Mouse (Mus musculus): ENCODE data around the gene Zfpl1.
"Not testable (repeated sequence)": the region's sequence is repeated elsewhere in the genome, so short reads cannot be mapped to it uniquely, and the experiment has no call there.

Zfpl1 gene

DNA sequence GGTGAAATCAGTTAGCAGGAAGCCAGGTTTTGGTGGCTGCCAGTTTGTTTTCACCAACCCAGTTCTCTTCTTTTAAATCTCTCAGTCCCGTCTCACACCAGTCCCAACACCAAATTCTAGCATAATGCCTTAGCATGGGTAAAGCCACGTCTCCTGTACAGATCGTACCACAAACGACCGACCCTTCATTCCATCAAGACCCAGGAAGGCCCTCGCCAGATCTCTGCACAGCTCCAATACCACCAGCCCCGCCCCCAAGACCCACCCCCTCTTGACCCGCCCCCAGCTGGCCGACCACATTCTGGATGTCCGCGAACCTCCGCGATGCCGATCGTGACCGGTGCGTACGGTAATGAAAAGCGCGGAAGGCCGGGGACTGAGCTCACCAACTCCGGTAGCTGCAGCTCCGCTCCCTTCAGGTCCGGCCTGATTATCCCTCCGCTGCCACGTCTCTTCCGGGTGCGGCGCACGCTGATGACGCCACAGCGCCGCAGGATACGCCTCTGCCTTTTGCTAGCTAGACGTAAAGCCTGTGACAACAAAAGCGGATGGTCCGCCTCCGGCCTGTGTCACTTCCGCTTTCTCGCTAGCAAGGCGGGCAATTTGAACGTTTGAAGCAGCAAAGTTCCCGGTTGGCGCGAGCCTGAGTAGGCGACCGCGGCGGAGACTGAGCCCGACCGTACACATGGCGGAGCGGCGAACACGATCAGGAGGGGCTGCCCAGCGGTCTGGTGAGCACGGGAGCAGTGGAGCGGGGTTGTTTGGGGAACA, at the start of gene Zfpl1, which contains the start of gene Cdca5:
Gene Zfpl1, minus strand, starts transcription at position 479 of the 771 bp plus-strand sequence.
Gene Cdca5, plus strand, starts transcription at position 506 of the 771 bp plus-strand sequence.
- peak; percentile 98 for DNase-seq

- not testable (repeated sequence) for DNase-seq
These were observed 48.4 kb upstream of the Zfpl1 start for GRCm38 (mm10) chr19:6133197-6133596.

DNA sequence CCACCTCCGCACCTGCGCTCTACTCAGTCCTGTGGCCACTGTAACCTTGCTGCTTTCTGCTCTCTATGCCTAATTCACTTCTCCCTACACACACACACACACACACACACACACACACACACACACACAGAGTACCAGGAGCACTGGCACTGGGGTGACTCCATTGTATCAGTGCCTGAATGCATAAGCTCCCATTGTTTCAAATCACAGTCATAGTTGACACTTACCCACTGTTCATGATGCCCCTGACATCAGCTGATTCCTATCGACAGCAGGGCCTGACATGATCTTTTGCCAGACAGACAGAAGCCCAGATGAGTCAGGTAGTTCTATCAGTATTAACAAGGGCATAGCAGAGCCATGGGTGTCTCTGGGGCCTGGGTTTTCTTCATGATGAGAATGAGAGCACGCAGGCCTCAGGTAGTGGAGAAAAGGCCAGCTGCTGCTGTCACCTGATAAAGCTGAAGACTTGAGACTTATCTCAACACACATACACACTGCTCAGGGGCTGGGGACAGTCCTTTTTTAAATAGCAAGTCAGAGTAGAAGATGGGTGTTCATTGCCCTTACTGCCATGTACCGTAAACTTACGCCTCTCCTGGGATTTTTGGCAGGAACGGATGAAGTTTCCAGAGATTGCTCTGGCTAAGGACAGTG, 47.5 kb upstream of the Zfpl1 start:
- no peak for DNase-seq

DNA sequence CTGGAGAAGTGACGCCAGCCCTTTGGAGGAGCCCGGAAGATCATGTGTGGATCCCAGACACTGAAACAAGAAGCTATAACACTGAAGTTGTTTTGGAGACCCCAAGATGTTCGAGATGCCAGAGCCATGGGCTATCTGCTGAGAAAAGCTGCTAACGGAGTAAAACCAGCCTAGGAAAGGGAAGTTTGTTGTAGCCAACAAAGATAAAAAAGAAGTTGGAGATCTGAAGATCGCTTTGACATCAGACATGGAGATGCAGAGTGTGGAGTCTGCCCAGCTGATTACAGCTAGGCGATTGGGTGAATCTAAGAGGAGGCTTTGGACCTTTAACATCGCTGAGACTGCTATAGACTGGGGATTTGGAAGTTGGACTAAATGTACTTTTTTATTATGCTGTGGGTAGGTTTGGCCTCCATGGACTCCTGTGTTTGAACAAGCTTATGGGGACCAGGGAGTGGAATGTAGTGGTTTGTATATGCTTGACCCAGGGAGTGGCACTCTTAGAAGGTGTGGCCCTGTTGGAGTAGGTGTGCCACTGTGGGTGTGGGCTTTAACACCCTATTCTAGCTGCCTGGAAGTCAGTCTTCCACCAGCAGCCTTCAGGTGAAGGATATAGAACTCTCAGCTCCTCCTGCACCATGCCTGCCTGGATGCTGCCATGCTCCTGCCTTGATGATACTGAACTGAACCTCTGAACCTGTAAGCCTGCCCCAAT, 45.8 kb upstream of the Zfpl1 start:
- not testable (repeated sequence) for DNase-seq

- DNase-seq = peak; percentile 97
These were observed 43.1 kb upstream of the Zfpl1 start, which contains the start of gene Snx15 for GRCm38 (mm10) chr19:6127760-6128341. TSS of gene Snx15 (minus strand) at chr19:6128304.

DNA sequence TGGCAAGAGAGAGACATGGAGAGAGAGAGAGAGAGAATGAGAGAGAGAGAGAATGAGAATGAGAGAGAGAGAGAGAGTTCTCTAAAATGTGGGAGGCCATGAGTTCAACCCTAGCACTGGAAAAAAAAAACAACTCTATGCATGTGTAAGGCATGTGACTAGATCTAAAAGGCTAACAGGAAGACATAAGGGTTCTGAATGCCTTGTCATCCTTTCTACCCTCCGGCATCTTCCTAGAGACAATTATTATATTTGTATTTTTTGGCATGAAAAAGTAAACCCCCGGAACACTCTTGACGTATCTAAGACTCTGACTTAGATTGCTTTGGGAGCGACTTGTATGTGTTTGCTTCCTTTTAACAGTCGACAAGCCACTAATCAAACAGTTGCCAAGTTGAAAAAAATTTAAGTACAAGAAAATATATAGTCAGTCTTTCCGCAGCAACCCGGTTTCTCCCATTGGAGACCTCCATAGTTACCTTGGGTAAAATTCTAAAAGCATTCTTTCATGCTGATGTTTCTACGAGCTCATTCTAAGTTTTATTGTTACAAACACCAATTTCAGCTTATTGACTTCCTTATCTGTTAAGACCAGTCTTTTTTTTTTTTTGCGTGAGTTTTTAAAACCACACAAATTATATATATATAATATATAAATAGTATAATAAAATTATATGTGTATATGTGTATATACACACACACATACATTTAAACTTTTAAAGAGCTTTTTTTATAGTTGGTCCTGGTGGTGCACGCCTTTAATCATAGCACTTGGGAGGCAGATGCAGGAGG, 42.2 kb upstream of the Zfpl1 start:
- no peak for DNase-seq

- DNase-seq = peak; percentile 75
These were observed 41.5 kb upstream of the Zfpl1 start for GRCm38 (mm10) chr19:6126289-6126688.

- no peak for DNase-seq
These were observed 40.1 kb upstream of the Zfpl1 start for GRCm38 (mm10) chr19:6124898-6125297.

DNA sequence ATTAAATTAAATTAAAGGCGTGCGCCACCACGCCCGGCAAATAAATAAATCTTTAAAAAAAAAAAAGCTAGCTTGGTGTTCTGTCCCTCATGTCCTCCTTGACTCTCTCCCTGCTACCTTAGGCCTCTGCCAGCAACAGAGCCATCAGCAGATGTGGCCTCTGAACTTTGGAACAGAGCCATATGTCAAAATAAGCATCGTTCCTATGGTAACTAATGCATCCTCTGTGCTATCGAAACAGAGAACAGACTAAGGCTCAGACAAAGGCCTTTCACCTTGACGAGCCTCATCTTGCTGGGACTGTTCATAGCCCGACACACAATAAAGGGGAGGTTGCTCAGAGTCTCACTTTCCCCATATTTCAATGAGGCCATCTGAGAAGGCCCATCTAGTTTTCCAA, 38.6 kb upstream of the Zfpl1 start:
- DNase-seq = no peak

- peak; percentile 46 for DNase-seq
These were observed 37.0 kb upstream of the Zfpl1 start for GRCm38 (mm10) chr19:6121761-6122160.

GRCm38 (mm10) chr19:6118677-6119185, 34.0 kb upstream of the Zfpl1 start:
- peak; percentile 45 for DNase-seq

GRCm38 (mm10) chr19:6117986-6118676, 33.4 kb upstream of the Zfpl1 start, which contains the start of gene Sac3d1:
TSS of gene Sac3d1 (minus strand) at chr19:6118650.
- peak; percentile 92 for DNase-seq

GRCm38 (mm10) chr19:6117346-6117985, 32.7 kb upstream of the Zfpl1 start:
- DNase-seq = no peak

GRCm38 (mm10) chr19:6116113-6116850, 31.5 kb upstream of the Zfpl1 start:
- no peak for DNase-seq

GRCm38 (mm10) chr19:6113116-6113515, 28.4 kb upstream of the Zfpl1 start:
- no peak for DNase-seq

- DNase-seq = no peak
These were observed 20.8 kb upstream of the Zfpl1 start, which contains the start of gene Naaladl1 for GRCm38 (mm10) chr19:6105586-6105985. TSS of gene Naaladl1 (plus strand) at chr19:6105782.

DNA sequence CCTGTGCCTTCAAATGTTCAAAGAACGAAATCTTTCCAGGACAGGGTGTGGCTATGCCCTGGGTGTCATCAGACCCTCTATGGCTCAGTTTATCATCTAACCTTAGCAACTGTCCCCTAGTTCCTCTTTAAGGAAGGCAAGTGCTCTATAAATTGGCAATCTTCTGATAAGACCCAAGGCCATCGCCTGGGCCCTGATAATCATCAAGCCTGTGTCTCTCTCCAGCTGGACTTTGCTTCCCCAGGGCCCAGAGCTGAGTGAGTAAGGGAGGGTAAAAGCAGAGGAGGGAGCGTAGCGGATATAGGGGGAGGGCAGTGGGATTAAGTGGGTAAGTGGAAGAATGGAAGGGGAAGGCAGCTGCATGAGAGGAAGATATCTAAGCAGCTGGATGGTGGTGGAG, 19.7 kb upstream of the Zfpl1 start:
- DNase-seq = no peak

GRCm38 (mm10) chr19:6102169-6102853, 17.6 kb upstream of the Zfpl1 start:
- no peak for DNase-seq

GRCm38 (mm10) chr19:6101186-6101585, 16.4 kb upstream of the Zfpl1 start:
- DNase-seq = no peak

Measured in kidney, postnatal 10 days (tissue).